Mouse (Mus musculus) ES-E14 (cell line): ENCODE data around the gene Ankrd24.

Experiments used
- CHD2 ChIP-seq: IDR thresholded peaks from 2 replicates; pipeline ENCODE4 v1.6.1; 2014; ENCODE audit warnings: mild to moderate bottlenecking, low read depth, low read length, inconsistent platforms
- HCFC1 ChIP-seq: IDR thresholded peaks from 2 replicates; pipeline ENCODE4 v1.6.1; 2012; ENCODE audit warnings: low read length, inconsistent platforms, borderline replicate concordance; ENCODE audit not compliant: insufficient read depth

DNA sequence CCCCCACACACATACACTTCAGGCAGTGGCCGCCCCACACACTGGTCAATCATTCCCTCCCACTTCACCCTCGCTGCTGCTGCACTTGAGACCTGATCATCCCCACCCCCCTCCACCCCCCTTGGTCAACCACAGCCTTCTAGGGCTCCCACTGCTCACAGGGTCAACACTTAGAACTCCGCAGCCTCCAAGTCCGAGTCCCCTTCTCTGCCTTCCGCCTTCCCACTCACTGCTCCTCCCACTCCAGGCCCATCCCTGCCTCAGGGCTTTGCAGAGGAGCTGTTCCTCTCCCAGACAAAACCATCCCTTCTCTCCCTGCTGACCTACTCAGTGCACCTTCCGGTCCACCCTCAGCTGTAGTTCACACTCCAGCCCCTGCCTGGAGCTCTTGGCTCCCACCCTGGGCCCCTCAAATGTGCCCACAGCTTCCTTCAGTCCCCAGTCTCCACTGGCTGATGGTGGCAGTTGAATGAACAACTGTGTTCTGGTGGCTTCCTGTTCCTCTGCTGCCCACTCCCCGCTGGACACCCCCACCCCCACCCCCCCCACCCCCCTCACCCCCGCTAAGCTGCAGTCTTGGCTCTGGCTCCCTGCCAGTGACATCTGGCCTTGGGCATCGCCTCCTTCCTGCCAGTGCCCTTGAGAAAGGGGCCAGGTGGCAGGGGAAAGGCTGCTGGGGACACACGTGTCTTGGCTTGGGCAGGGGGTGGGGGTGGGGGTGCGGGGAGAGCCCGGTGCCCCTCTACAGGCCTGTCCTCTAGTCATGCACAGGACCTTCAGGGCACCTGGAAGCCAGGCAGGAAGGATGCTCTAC, 31.0 kb upstream of the Ankrd24 start:
- TF ChIP-seq CHD2, result no peak
- no peak for TF ChIP-seq HCFC1
